Mouse (Mus musculus) limb, embryonic 13.5 days (tissue): Measurements from ENCODE around the gene Rpl38. TPM values are rescaled to one million over a fixed set of nuclear protein-coding genes. Genes with fewer than 3 reads are reported as not detected.

ENCODE experiments used
- ATAC-seq: fragments of 200-750 bp; cut with Nextera tagmentation; 2 replicates; pipeline ENCODE4 v1.8.0; 2017; ENCODE audit warnings: low read depth, moderate number of reproducible peaks, moderate TSS enrichment; ENCODE audit not compliant: low FRiP score
- H3K27ac ChIP-seq: fragments of 300-500 bp; sonication (generic); 2 replicates; pipeline ENCODE4 v1.5.1; 2015; ENCODE audit warnings: inconsistent platforms, mild to moderate bottlenecking, moderate library complexity
- H3K27me3 ChIP-seq: fragments of 300-500 bp; sonication (generic); 2 replicates; pipeline ENCODE4 v1.6.1; 2015; ENCODE audit warnings: mild to moderate bottlenecking, inconsistent platforms
- H3K36me3 ChIP-seq: fragments of 300-500 bp; sonication (generic); 2 replicates; pipeline ENCODE4 v1.6.1; 2015; ENCODE audit warnings: inconsistent platforms, mild to moderate bottlenecking, moderate library complexity
- H3K4me1 ChIP-seq: fragments of 300-500 bp; sonication (generic); 2 replicates; pipeline ENCODE4 v1.6.1; 2015; ENCODE audit warnings: inconsistent platforms
- H3K4me2 ChIP-seq: fragments of 300-500 bp; sonication (generic); replicated peaks from 2 replicates; pipeline ENCODE4 v1.6.1; 2015; ENCODE audit warnings: inconsistent platforms, mild to moderate bottlenecking, moderate library complexity
- H3K4me3 ChIP-seq: fragments of 300-500 bp; sonication (generic); 2 replicates; pipeline ENCODE4 v1.5.1; 2015; ENCODE audit warnings: moderate library complexity, mild to moderate bottlenecking, inconsistent platforms
- H3K9ac ChIP-seq: fragments of 300-500 bp; sonication (generic); 2 replicates; pipeline ENCODE4 v1.6.1; 2015; ENCODE audit warnings: mild to moderate bottlenecking, inconsistent platforms
- H3K9me3 ChIP-seq: fragments of 300-500 bp; sonication (generic); 2 replicates; pipeline ENCODE4 v1.6.1; 2016; ENCODE audit warnings: inconsistent platforms
- WGBS: fragments of 180-500 bp; shearing (Covaris S2); methylation state at CpG from one replicate; pipeline ENCODE4 v1.1.7; 2015; 5-methylcytosine and 5-hydroxymethylcytosine counted together
- polyA plus RNA-seq: library from polyadenylated mRNA; unstranded; fragments of >200 nt; fragmentation: Nextera tagmentation; extraction: Ambion mirVana; gene quantifications from 2 replicates; pipeline ENCODE4 v1.2.1, GENCODE M21; 2015

Rpl38 gene
- polyA plus RNA-seq, 1 experiment from 2014 or later = 966 TPM

- ATAC-seq = no peak
- Histone ChIP-seq H3K4me2 (no peak overlapping the region), H3K4me3 (no peak overlapping the region), H3K27ac (no peak overlapping the region), H3K9me3 (no peaks in the 10 kb centered on the region), H3K36me3 (no peaks in the 10 kb centered on the region), H3K9ac (no peak overlapping the region), H3K4me1 (peaks cover 30% of the 10 kb centered on the region), H3K27me3 (no peaks in the 10 kb centered on the region)
- WGBS = 71% methylated on average over 20 of the region's 20 CpGs
Observed at GRCm38 (mm10) chr11:114683722-114684621, 15.6 kb downstream of the Rpl38 start.

GRCm38 (mm10) chr11:114684627-114685373 lies 16.5 kb downstream of the Rpl38 start:
- no peak overlapping the region for H3K4me3 ChIP-seq
- 56% methylated on average over 14 of the region's 14 CpGs for WGBS
- H3K4me1 ChIP-seq = peaks cover 23% of the 10 kb centered on the region
- peaks cover 2% of the 10 kb centered on the region; the same call in 1 of the 2 replicates for H3K36me3 ChIP-seq
- no peak overlapping the region for H3K4me2 ChIP-seq
- no peaks in the 10 kb centered on the region for H3K27me3 ChIP-seq
- 0 out of 2 replicates have a peak, but pooled peaks have one; percentile 34 for ATAC-seq
- 0 out of 2 replicates have a peak overlapping the region, but pooled peaks have one; percentile 19 for H3K9ac ChIP-seq
- H3K27ac ChIP-seq = no peak overlapping the region
- H3K9me3 ChIP-seq = no peaks in the 10 kb centered on the region

- Histone ChIP-seq H3K9me3 (no peaks in the 10 kb centered on the region), H3K4me1 (peaks cover 19% of the 10 kb centered on the region), H3K27ac (no peak overlapping the region), H3K4me2 (no peak overlapping the region), H3K4me3 (no peak overlapping the region), H3K9ac (no peak overlapping the region), H3K27me3 (no peaks in the 10 kb centered on the region), H3K36me3 (peaks cover 9% of the 10 kb centered on the region)
- no peak for ATAC-seq
- WGBS = 81% methylated on average over 9 of the region's 9 CpGs
Observed at GRCm38 (mm10) chr11:114685526-114686040, 17.3 kb downstream of the Rpl38 start.

GRCm38 (mm10) chr11:114686221-114686959 lies 18.1 kb downstream of the Rpl38 start:
- no peaks in the 10 kb centered on the region for H3K9me3 ChIP-seq
- 87% methylated on average over 16 of the region's 16 CpGs for WGBS
- ATAC-seq = no peak

GRCm38 (mm10) chr11:114687574-114688188 lies 19.4 kb downstream of the Rpl38 start:
- Histone ChIP-seq H3K27ac (peak overlapping the region; percentile 67), H3K4me1 (peaks cover 19% of the 10 kb centered on the region), H3K4me2 (no peak overlapping the region), H3K9me3 (no peaks in the 10 kb centered on the region), H3K9ac (no peak overlapping the region), H3K27me3 (no peaks in the 10 kb centered on the region), H3K36me3 (peaks cover 11% of the 10 kb centered on the region), H3K4me3 (no peak overlapping the region)
- ATAC-seq = no peak; the same call in 1 of the 2 replicates
- 47% methylated on average over 10 of the region's 10 CpGs for WGBS

More at GRCm38 (mm10) chr11:114686221-114686959, 18.1 kb downstream of the Rpl38 start:
- Histone ChIP-seq H3K36me3 (peaks cover 11% of the 10 kb centered on the region), H3K4me1 (peaks cover 19% of the 10 kb centered on the region), H3K27ac (no peak overlapping the region), H3K4me2 (no peak overlapping the region), H3K27me3 (no peaks in the 10 kb centered on the region), H3K4me3 (no peak overlapping the region), H3K9ac (no peak overlapping the region)

GRCm38 (mm10) chr11:114688729-114689128 lies 20.4 kb downstream of the Rpl38 start:
- no peak for ATAC-seq
- WGBS = 96% methylated on average over 2 of the region's 3 CpGs
- Histone ChIP-seq H3K27ac (no peak overlapping the region), H3K9me3 (no peaks in the 10 kb centered on the region), H3K27me3 (no peaks in the 10 kb centered on the region), H3K9ac (no peak overlapping the region), H3K4me1 (peaks cover 19% of the 10 kb centered on the region), H3K36me3 (peaks cover 11% of the 10 kb centered on the region), H3K4me2 (no peak overlapping the region), H3K4me3 (no peak overlapping the region)

GRCm38 (mm10) chr11:114690192-114690591 lies 21.9 kb downstream of the Rpl38 start:
- Histone ChIP-seq H3K9ac (no peak overlapping the region), H3K27me3 (no peaks in the 10 kb centered on the region), H3K36me3 (peaks cover 11% of the 10 kb centered on the region), H3K9me3 (no peaks in the 10 kb centered on the region), H3K4me1 (peaks cover 6% of the 10 kb centered on the region; the same call in 1 of the 2 replicates), H3K27ac (no peak overlapping the region), H3K4me2 (no peak overlapping the region), H3K4me3 (no peak overlapping the region)
- ATAC-seq = no peak
- WGBS = 93% methylated on average over 15 of the region's 15 CpGs

GRCm38 (mm10) chr11:114691454-114692182 lies 23.3 kb downstream of the Rpl38 start:
- no peak for ATAC-seq
- H3K9ac ChIP-seq = no peak overlapping the region

GRCm38 (mm10) chr11:114692601-114693000 lies 24.3 kb downstream of the Rpl38 start:
- H3K9ac ChIP-seq = no peak overlapping the region
- peaks cover 24% of the 10 kb centered on the region for H3K36me3 ChIP-seq
- H3K9me3 ChIP-seq = no peaks in the 10 kb centered on the region
- WGBS = 53% methylated on average over 7 of the region's 7 CpGs
- H3K27me3 ChIP-seq = no peaks in the 10 kb centered on the region
- no peak overlapping the region for H3K4me3 ChIP-seq
- no peak overlapping the region for H3K27ac ChIP-seq
- peaks cover 5% of the 10 kb centered on the region; the same call in 1 of the 2 replicates for H3K4me1 ChIP-seq
- no peak for ATAC-seq
- no peak overlapping the region for H3K4me2 ChIP-seq

More at GRCm38 (mm10) chr11:114691454-114692182, 23.3 kb downstream of the Rpl38 start:
- H3K27me3 ChIP-seq = no peaks in the 10 kb centered on the region
- no peak overlapping the region for H3K27ac ChIP-seq
- peaks cover 6% of the 10 kb centered on the region; the same call in 1 of the 2 replicates for H3K4me1 ChIP-seq
- H3K4me2 ChIP-seq = no peak overlapping the region
- no peaks in the 10 kb centered on the region for H3K9me3 ChIP-seq
- 49% methylated on average over 6 of the region's 6 CpGs for WGBS
- H3K4me3 ChIP-seq = no peak overlapping the region
- H3K36me3 ChIP-seq = peaks cover 18% of the 10 kb centered on the region

- no peak overlapping the region for H3K9ac ChIP-seq
- H3K4me1 ChIP-seq = no peaks in the 10 kb centered on the region
- no peak overlapping the region for H3K4me3 ChIP-seq
- H3K27me3 ChIP-seq = no peaks in the 10 kb centered on the region
- no peaks in the 10 kb centered on the region for H3K9me3 ChIP-seq
- no peak overlapping the region for H3K4me2 ChIP-seq
- H3K27ac ChIP-seq = no peak overlapping the region
- no peak for ATAC-seq
- peaks cover 24% of the 10 kb centered on the region for H3K36me3 ChIP-seq
- WGBS = 82% methylated on average over 6 of the region's 6 CpGs
Observed at GRCm38 (mm10) chr11:114693456-114693855, 25.1 kb downstream of the Rpl38 start.

- H3K9ac ChIP-seq = no peak overlapping the region
Observed at GRCm38 (mm10) chr11:114694451-114694850, 26.1 kb downstream of the Rpl38 start.

More at GRCm38 (mm10) chr11:114694451-114694850, 26.1 kb downstream of the Rpl38 start:
- no peak overlapping the region for H3K4me2 ChIP-seq
- WGBS = 78% methylated on average over 2 of the region's 2 CpGs
- H3K4me3 ChIP-seq = no peak overlapping the region
- H3K27ac ChIP-seq = no peak overlapping the region
- ATAC-seq = no peak
- H3K4me1 ChIP-seq = no peaks in the 10 kb centered on the region
- peaks cover 24% of the 10 kb centered on the region for H3K36me3 ChIP-seq
- no peaks in the 10 kb centered on the region for H3K9me3 ChIP-seq
- no peaks in the 10 kb centered on the region for H3K27me3 ChIP-seq
